Mouse (Mus musculus) cerebellum, adult 2 months (tissue): ENCODE measurements around the gene Poc1a. TPM values are rescaled to one million over a fixed set of nuclear protein-coding genes. Genes with fewer than 3 reads are reported as not detected.

Source experiments
- DNase-seq, 2 experiments: peaks; one replicate each; pipeline ENCODE4 v3.0.0; 2021
- H3K27ac ChIP-seq: fragments of 200-500 bp; 2 replicates; pipeline ENCODE4 v1.5.1; 2012; ENCODE audit warnings: low read length, control low read depth, inconsistent platforms; ENCODE audit not compliant: insufficient read depth
- H3K27me3 ChIP-seq: fragments of 200-500 bp; 2 replicates; pipeline ENCODE4 v1.6.1; 2012; ENCODE audit warnings: inconsistent platforms, mild to moderate bottlenecking, low read length, moderate library complexity; ENCODE audit not compliant: control insufficient read depth, insufficient read depth
- H3K4me1 ChIP-seq: fragments of 200-500 bp; 2 replicates; pipeline ENCODE4 v1.6.1; 2011; ENCODE audit warnings: low read length; ENCODE audit not compliant: control insufficient read depth, insufficient read depth
- H3K4me3 ChIP-seq: fragments of 200-500 bp; replicated peaks from 2 replicates; pipeline ENCODE3; 2011; ENCODE audit warnings: mild to moderate bottlenecking, low read depth, low read length, control low read depth; ENCODE audit not compliant: insufficient read depth
- CTCF ChIP-seq: fragments of 200-500 bp; IDR thresholded peaks from 2 replicates; pipeline ENCODE4 v1.5.1; 2011; ENCODE audit warnings: low read depth, mild to moderate bottlenecking, control low read depth, low read length, moderate library complexity, borderline replicate concordance; ENCODE audit not compliant: insufficient read depth
- POLR2A ChIP-seq: fragments of 200-500 bp; IDR thresholded peaks from 2 replicates; pipeline ENCODE4 v1.6.1; 2011; ENCODE audit warnings: low read length, control low read depth, borderline replicate concordance; ENCODE audit not compliant: insufficient read depth
- WGBS: fragments of 180-500 bp; shearing (Covaris S2); methylation state at CpG from one replicate; pipeline ENCODE4 v1.1.7; 2018; 5-methylcytosine and 5-hydroxymethylcytosine counted together
- polyA plus RNA-seq: library from polyadenylated mRNA; depleted of rRNA; stranded (reverse); fragments of >200 nt; gene quantifications from 2 replicates; pipeline ENCODE4 v1.2.3, GENCODE M21; 2012

Poc1a gene
- polyA plus RNA-seq, 1 experiment, result 3.9 TPM

DNA sequence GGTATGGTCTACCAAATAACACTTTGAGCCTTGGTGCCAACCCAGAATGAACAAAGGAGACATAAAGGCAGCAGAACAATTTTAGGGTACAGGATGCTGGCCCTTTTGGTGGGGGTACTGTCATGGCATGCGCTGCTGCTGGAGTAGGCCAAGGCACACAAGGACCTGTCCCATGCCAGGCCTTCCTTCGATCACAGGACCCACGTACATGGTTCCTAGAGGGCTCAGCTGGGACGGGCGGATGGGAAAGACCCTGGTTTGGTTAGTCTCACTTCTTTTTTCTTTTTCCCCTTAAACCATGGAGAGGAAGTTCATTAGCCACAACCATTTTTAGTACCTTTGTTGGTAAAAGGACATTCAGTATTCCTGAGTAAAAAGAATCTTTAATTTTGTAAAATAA lies 27.3 kb downstream of the Poc1a start:
- Histone ChIP-seq H3K27me3 (no peaks in the 10 kb centered on the region), H3K4me3 (no peak overlapping the region), H3K27ac (no peak overlapping the region), H3K4me1 (no peaks in the 10 kb centered on the region)
- TF ChIP-seq CTCF, result no peak
- TF ChIP-seq POLR2A, result no peak
- WGBS, result 95% methylated on average over 5 of the region's 5 CpGs
- DNase-seq, result no peak

DNA sequence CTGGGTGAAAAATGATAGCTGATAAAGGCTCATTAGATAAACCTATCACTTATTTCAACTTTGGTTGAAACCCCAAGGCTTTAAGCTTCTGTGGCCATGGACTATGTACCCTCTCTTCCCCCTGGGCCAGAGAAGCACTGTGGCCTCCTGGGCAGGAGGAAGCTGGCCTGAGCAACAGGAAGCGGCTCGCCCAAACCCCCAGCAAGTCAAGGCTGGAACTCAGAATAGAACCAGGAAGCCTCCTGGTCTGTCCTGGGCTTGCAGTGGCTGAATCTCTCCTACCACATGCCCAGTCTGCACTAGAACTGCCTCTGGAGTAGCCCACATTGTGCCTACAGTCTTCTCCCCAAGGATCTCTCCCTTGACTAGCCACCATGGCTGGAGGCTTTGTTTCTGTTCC lies 27.7 kb downstream of the Poc1a start:
- Histone ChIP-seq H3K27me3 (no peaks in the 10 kb centered on the region), H3K4me3 (no peak overlapping the region), H3K4me1 (no peaks in the 10 kb centered on the region), H3K27ac (no peak overlapping the region)
- DNase-seq, result no peak
- TF ChIP-seq POLR2A (no peak), CTCF (no peak)
- 91% methylated on average over 2 of the region's 2 CpGs for WGBS

DNA sequence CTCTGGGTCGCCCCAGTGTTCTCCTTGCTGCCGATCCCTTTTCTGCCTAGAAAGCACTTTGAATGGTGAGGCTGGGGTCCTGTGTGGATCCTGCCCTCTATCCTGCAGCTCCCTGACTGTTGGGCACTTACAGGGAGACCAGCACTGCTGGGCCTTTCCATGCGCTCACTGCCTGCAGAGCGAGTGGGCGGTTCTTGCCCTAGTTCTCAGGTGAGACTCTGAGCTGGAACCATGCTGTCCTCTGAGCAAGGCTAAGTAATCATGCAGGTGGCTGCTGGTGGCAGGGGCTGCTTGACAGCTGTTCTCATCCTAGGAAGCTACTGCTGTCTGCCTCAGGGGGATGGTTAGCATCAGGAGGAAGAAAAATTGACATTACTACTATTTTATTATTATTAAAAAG lies 28.1 kb downstream of the Poc1a start:
- Histone ChIP-seq H3K4me3 (no peak overlapping the region), H3K4me1 (no peaks in the 10 kb centered on the region), H3K27me3 (no peaks in the 10 kb centered on the region), H3K27ac (no peak overlapping the region)
- TF ChIP-seq CTCF (no peak), POLR2A (no peak)
- WGBS, result 86% methylated on average over 5 of the region's 5 CpGs
- no peak for DNase-seq

DNA sequence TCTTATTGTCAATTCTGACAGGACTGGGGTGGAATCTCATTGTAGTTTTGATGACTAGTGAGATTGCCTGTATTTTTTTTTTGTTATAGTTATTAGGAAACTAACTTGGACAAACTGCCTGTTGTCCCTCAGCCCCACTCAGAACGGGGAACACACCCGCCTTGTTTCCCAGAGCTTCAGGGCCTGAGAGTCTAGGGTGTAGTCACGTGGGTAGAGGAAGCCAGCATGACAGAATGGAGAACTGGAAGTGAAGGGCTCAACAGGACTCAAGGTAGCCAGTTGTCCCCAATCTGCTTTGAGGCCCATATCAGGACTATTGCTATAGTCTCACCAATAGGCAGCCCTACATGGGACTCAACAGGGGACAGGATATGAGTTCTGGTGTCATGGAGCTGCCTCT lies 29.0 kb downstream of the Poc1a start:
- WGBS, result 69% methylated on average over 3 of the region's 3 CpGs
- no peak overlapping the region for H3K4me3 ChIP-seq
- no peak overlapping the region for H3K27ac ChIP-seq
- H3K27me3 ChIP-seq, result no peaks in the 10 kb centered on the region
- DNase-seq, result no peak
- no peaks in the 10 kb centered on the region for H3K4me1 ChIP-seq
- TF ChIP-seq POLR2A (no peak), CTCF (no peak)

DNA sequence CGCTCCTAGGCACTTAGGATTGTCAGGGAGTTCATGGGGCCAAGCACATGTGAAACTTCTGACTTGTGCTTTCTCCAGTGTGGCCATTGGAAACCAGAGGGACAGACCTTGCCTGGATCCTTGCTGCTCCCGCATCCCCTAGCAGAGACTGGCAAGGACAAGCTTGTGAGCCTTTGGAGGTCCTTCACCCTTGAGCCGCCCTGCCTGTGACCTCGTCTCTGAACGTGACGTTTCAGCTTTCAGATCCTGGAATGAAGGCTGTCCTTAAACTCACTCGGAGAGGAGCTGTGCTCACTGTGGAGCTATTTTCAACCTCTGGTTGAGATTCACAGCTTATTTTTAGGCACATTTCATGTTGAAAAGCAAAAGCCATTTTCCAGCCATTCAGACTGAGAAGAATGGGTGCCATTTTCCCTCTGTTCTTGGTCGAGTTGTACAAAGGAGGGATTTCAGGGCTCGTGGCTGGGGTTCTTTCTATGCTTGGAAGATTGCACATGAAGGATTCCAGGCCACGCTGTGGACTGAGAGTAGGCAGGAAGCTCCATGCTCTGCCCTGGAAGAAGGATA lies 30.8 kb downstream of the Poc1a start:
- WGBS, result 88% methylated on average over 10 of the region's 10 CpGs
- no peak for TF ChIP-seq POLR2A
- no peak for TF ChIP-seq CTCF
- no peak overlapping the region for H3K27ac ChIP-seq
- no peaks in the 10 kb centered on the region for H3K27me3 ChIP-seq
- DNase-seq, result no peak
- H3K4me3 ChIP-seq, result no peak overlapping the region
- H3K4me1 ChIP-seq, result no peaks in the 10 kb centered on the region

DNA sequence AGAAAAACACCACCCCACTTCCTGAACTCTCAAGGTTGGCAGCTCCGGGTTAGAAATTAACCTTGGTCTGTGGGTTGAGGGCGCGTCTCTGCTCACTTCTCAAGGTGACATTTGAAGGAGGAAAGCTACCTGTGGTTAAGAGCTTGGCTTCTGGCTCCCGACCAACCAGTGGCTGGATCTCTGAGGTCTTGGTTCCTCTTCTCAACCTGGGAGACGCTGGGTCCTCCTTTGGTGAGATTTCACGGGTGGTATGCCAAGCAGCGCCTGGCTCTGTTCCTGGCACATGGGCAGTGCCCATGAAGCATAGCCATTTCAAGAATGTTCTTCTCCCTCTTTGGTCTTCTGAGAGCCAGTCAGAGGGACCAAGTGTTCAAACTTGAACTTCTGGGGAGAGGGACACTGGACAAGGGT lies 32.1 kb downstream of the Poc1a start:
- 87% methylated on average over 7 of the region's 7 CpGs for WGBS

DNA sequence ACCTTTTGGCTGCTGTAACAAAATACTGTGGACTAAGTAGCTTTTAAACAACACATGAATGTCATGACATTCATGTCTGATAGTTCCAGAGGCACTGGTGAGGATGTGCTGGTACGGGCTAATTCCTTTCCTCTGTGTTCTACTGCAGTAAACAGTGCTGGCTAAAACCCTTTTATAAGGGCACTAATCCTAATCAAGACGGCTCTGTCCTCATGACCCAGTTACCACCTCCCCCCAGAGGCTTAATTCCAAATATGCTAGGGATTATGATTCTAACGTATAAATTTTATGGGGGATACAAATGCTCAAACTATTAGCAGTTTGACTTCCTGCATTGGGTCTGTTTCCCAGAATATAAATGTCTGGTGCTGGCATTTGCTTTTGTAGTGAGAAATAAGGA lies 33.3 kb downstream of the Poc1a start:
- no peak for DNase-seq
- no peaks in the 10 kb centered on the region; the same call in 1 of the 2 replicates for H3K4me1 ChIP-seq
- no peak overlapping the region for H3K27ac ChIP-seq
- 73% methylated on average over 3 of the region's 3 CpGs for WGBS
- TF ChIP-seq POLR2A, result no peak
- no peaks in the 10 kb centered on the region for H3K27me3 ChIP-seq
- no peak overlapping the region for H3K4me3 ChIP-seq

More for the DNA sequence above, 32.1 kb downstream of the Poc1a start:
- DNase-seq, result no peak
- no peak overlapping the region for H3K4me3 ChIP-seq
- no peak for TF ChIP-seq CTCF
- no peak for TF ChIP-seq POLR2A
- H3K27ac ChIP-seq, result no peak overlapping the region
- H3K27me3 ChIP-seq, result no peaks in the 10 kb centered on the region
- H3K4me1 ChIP-seq, result no peaks in the 10 kb centered on the region

DNA sequence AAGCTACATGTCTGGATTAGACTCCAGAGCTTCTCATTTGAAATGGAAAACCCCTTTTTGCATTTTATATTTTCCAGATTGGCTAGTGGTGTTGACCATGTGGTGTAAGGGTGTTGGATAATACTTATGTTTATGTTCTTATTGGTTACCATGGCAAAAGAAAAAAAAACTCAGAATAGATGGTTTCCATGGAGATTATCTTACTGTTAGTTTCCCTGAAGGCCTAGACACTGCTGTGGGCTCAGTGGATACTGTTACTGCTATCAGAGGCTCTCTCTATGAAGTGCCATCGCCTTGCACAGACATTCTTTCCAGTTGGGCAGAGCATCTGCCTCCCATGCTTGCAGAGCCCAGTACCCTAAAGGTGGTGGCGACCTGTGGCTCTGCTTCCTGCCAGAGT lies 37.2 kb downstream of the Poc1a start:
- TF ChIP-seq POLR2A (no peak), CTCF (no peak)
- Histone ChIP-seq H3K4me3 (no peak overlapping the region), H3K4me1 (no peaks in the 10 kb centered on the region; the same call in 1 of the 2 replicates), H3K27me3 (no peaks in the 10 kb centered on the region), H3K27ac (no peak overlapping the region)
- 74% methylated on average over 2 of the region's 2 CpGs for WGBS
- DNase-seq, result no peak
